Mouse (Mus musculus) frontal cortex, postnatal 25 days (tissue): ENCODE data around the gene Atp8b4.

ENCODE experiments used
- DNase-seq, 2 experiments: peaks; one replicate each; pipeline ENCODE4 v3.0.0; 2022; ENCODE audit warnings: low spot score in 2 of 2

Atp8b4 gene

GRCm38 (mm10) chr2:126434305-126434704 is 66.2 kb downstream of the Atp8b4 start:
- DNase-seq: no peak

- DNase-seq: no peak
Measured at GRCm38 (mm10) chr2:126432481-126433066, 67.9 kb downstream of the Atp8b4 start.

- peak in 1 of 2 experiments; percentile 48 for DNase-seq
Measured at GRCm38 (mm10) chr2:126429282-126429681, 71.2 kb downstream of the Atp8b4 start.

GRCm38 (mm10) chr2:126425223-126425622 is 75.3 kb downstream of the Atp8b4 start:
- DNase-seq: no peak

- no peak for DNase-seq
Measured at GRCm38 (mm10) chr2:126424714-126425113, 75.8 kb downstream of the Atp8b4 start.

- no peak for DNase-seq
Measured at GRCm38 (mm10) chr2:126420901-126421300, 79.6 kb downstream of the Atp8b4 start.

GRCm38 (mm10) chr2:126418916-126419315 is 81.6 kb downstream of the Atp8b4 start:
- no peak for DNase-seq

GRCm38 (mm10) chr2:126416772-126417171 is 83.7 kb downstream of the Atp8b4 start:
- DNase-seq: no peak

GRCm38 (mm10) chr2:126415981-126416380 is 84.5 kb downstream of the Atp8b4 start:
- DNase-seq: no peak

- DNase-seq: no peak
Measured at GRCm38 (mm10) chr2:126412759-126413158, 87.7 kb downstream of the Atp8b4 start.

GRCm38 (mm10) chr2:126399454-126399853 is 101.0 kb downstream of the Atp8b4 start:
- DNase-seq: no peak

- DNase-seq: no peak
Measured at GRCm38 (mm10) chr2:126399017-126399416, 101.5 kb downstream of the Atp8b4 start.

- no peak for DNase-seq
Measured at GRCm38 (mm10) chr2:126398216-126398615, 102.3 kb downstream of the Atp8b4 start.

GRCm38 (mm10) chr2:126397513-126397912 is 103.0 kb downstream of the Atp8b4 start:
- no peak for DNase-seq

GRCm38 (mm10) chr2:126394924-126395323 is 105.5 kb downstream of the Atp8b4 start:
- DNase-seq: no peak

GRCm38 (mm10) chr2:126387458-126388037 is 112.9 kb downstream of the Atp8b4 start:
- no peak for DNase-seq

- no peak for DNase-seq
Measured at GRCm38 (mm10) chr2:126386056-126386455, 114.4 kb downstream of the Atp8b4 start.

GRCm38 (mm10) chr2:126380300-126380699 is 120.2 kb downstream of the Atp8b4 start:
- no peak for DNase-seq

GRCm38 (mm10) chr2:126371634-126372033 is 128.8 kb downstream of the Atp8b4 start:
- no peak for DNase-seq

- no peak for DNase-seq
Measured at GRCm38 (mm10) chr2:126369815-126370214, 130.7 kb downstream of the Atp8b4 start.

GRCm38 (mm10) chr2:126363745-126364725 is 136.4 kb downstream of the Atp8b4 start:
- no peak for DNase-seq

- peak; percentile 71 for DNase-seq
Measured at GRCm38 (mm10) chr2:126363050-126363744, 137.3 kb downstream of the Atp8b4 start.
